Mouse (Mus musculus) spleen, adult 2 months (tissue): ENCODE measurements at regions not wholly inside any gene's neighbourhood (a gene's known extent, or its start where the extent isn't known, plus 50 kb on each side); places are given as distances from the start of the nearest gene placed in this dataset.

ENCODE experiments used
- DNase-seq, 2 experiments: peaks; one replicate each; pipeline versions ENCODE4 v3.0.0 to v3.0.0-alpha.2; 2012 to 2021; ENCODE audit warnings: low spot score in 2 of 2, low read depth in 1 of 2
- H3K27ac ChIP-seq: fragments of 200-500 bp; 2 replicates; pipeline ENCODE4 v1.5.1; 2012; ENCODE audit warnings: low read length, inconsistent platforms; ENCODE audit not compliant: insufficient read depth
- H3K27me3 ChIP-seq: fragments of 200-500 bp; 2 replicates; pipeline ENCODE4 v1.6.1; 2012; ENCODE audit warnings: mild to moderate bottlenecking, moderate library complexity, low read length, inconsistent platforms; ENCODE audit not compliant: control insufficient read depth, insufficient read depth
- H3K36me3 ChIP-seq: fragments of 200-500 bp; 2 replicates; pipeline ENCODE4 v1.6.1; 2012; ENCODE audit warnings: mild to moderate bottlenecking, low read length, inconsistent platforms; ENCODE audit not compliant: control insufficient read depth, insufficient read depth
- H3K4me1 ChIP-seq: fragments of 200-500 bp; 2 replicates; pipeline ENCODE4 v1.6.1; 2011; ENCODE audit warnings: inconsistent platforms; ENCODE audit not compliant: control insufficient read depth, insufficient read depth, insufficient read length
- H3K4me3 ChIP-seq: fragments of 200-500 bp; 2 replicates; pipeline ENCODE4 v1.5.1; 2011; ENCODE audit warnings: mild to moderate bottlenecking, inconsistent platforms; ENCODE audit not compliant: insufficient read depth, insufficient read length; ENCODE audit errors: extremely low read depth
- CTCF ChIP-seq: fragments of 200-500 bp; IDR thresholded peaks from 2 replicates; pipeline ENCODE4 v1.5.1; 2011; ENCODE audit warnings: mild to moderate bottlenecking, inconsistent platforms; ENCODE audit not compliant: insufficient read depth, insufficient read length, insufficient replicate concordance; ENCODE audit errors: extremely low read depth
- POLR2A ChIP-seq: fragments of 200-500 bp; IDR thresholded peaks from 2 replicates; pipeline ENCODE4 v1.6.1; 2011; ENCODE audit warnings: low read depth, low read length, inconsistent platforms
- WGBS: fragments of 180-500 bp; shearing (Covaris S2); methylation state at CpG from one replicate; pipeline ENCODE4 v1.1.7; 2018; 5-methylcytosine and 5-hydroxymethylcytosine counted together

GRCm38 (mm10) chr5:35198468-35198867 is 79.7 kb upstream of the Adra2c start:
- DNase-seq, result no peak
- Histone ChIP-seq H3K4me3 (no peak overlapping the region), H3K27ac (no peak overlapping the region), H3K4me1 (no peaks in the 10 kb centered on the region), H3K27me3 (no peaks in the 10 kb centered on the region), H3K36me3 (no peaks in the 10 kb centered on the region)
- TF ChIP-seq POLR2A (no peak), CTCF (no peak)
- 63% methylated on average over 5 of the region's 5 CpGs for WGBS

GRCm38 (mm10) chr5:35189113-35189797 is 83.7 kb upstream of the Lrpap1 start:
- DNase-seq, result peak in 1 of 2 experiments; percentile 6
- H3K27me3 ChIP-seq, result no peaks in the 10 kb centered on the region
- no peaks in the 10 kb centered on the region for H3K4me1 ChIP-seq
- 73% methylated on average over 12 of the region's 12 CpGs for WGBS
- no peak overlapping the region for H3K27ac ChIP-seq
- H3K36me3 ChIP-seq, result no peaks in the 10 kb centered on the region
- no peak overlapping the region for H3K4me3 ChIP-seq
- TF ChIP-seq POLR2A (no peak), CTCF (no peak)

- Histone ChIP-seq H3K4me3 (no peak overlapping the region), H3K36me3 (no peaks in the 10 kb centered on the region), H3K4me1 (no peaks in the 10 kb centered on the region), H3K27me3 (no peaks in the 10 kb centered on the region), H3K27ac (no peak overlapping the region)
- no peak for DNase-seq
- TF ChIP-seq POLR2A, result no peak
- TF ChIP-seq CTCF, result no peak
- 67% methylated on average over 3 of the region's 3 CpGs for WGBS
Observed at GRCm38 (mm10) chr5:35185826-35186225, 80.3 kb upstream of the Lrpap1 start.

- TF ChIP-seq CTCF (no peak), POLR2A (no peak)
- no peak overlapping the region for H3K4me3 ChIP-seq
- DNase-seq, result no peak
- H3K27me3 ChIP-seq, result no peaks in the 10 kb centered on the region
- H3K36me3 ChIP-seq, result no peaks in the 10 kb centered on the region
- no peaks in the 10 kb centered on the region for H3K4me1 ChIP-seq
- H3K27ac ChIP-seq, result no peak overlapping the region
Observed at GRCm38 (mm10) chr5:35185289-35185688, 79.7 kb upstream of the Lrpap1 start.

- Histone ChIP-seq H3K27me3 (no peaks in the 10 kb centered on the region), H3K4me1 (no peaks in the 10 kb centered on the region), H3K4me3 (no peak overlapping the region), H3K27ac (no peak overlapping the region), H3K36me3 (no peaks in the 10 kb centered on the region)
- no peak for DNase-seq
- 19% methylated on average over 7 of the region's 7 CpGs for WGBS
- no peak for TF ChIP-seq CTCF
- no peak for TF ChIP-seq POLR2A
Observed at GRCm38 (mm10) chr5:35183418-35183817, 77.9 kb upstream of the Lrpap1 start.

GRCm38 (mm10) chr5:35177332-35177731 is 71.8 kb upstream of the Lrpap1 start:
- TF ChIP-seq POLR2A, result no peak
- TF ChIP-seq CTCF, result no peak
- Histone ChIP-seq H3K4me3 (no peak overlapping the region), H3K27me3 (no peaks in the 10 kb centered on the region), H3K4me1 (no peaks in the 10 kb centered on the region), H3K27ac (no peak overlapping the region), H3K36me3 (no peaks in the 10 kb centered on the region)
- WGBS, result 76% methylated on average over 4 of the region's 4 CpGs
- DNase-seq, result no peak

- H3K4me1 ChIP-seq, result no peaks in the 10 kb centered on the region
- DNase-seq, result no peak
- no peaks in the 10 kb centered on the region for H3K36me3 ChIP-seq
- H3K4me3 ChIP-seq, result no peak overlapping the region
- TF ChIP-seq CTCF, result no peak
- no peak for TF ChIP-seq POLR2A
- WGBS, result 38% methylated on average over 13 of the region's 13 CpGs
- no peak overlapping the region for H3K27ac ChIP-seq
- H3K27me3 ChIP-seq, result no peaks in the 10 kb centered on the region
Observed at GRCm38 (mm10) chr5:35176112-35176848, 70.7 kb upstream of the Lrpap1 start.
